Mouse (Mus musculus) kidney, postnatal 0 days (tissue): ENCODE results near the gene Eed. TPM values are rescaled to one million over a fixed set of nuclear protein-coding genes. Genes with fewer than 3 reads are reported as not detected.

Experiments used
- ATAC-seq: fragments of 200-750 bp; cut with Nextera tagmentation; replicated peaks from 2 replicates; pipeline ENCODE4 v1.8.0; 2017; ENCODE audit warnings: low read depth, moderate number of reproducible peaks, moderate TSS enrichment, moderate library complexity; ENCODE audit not compliant: low FRiP score
- DNase-seq: peaks from one replicate; pipeline ENCODE4 v3.0.0-alpha.2; 2016; ENCODE audit warnings: low spot score
- H3K27ac ChIP-seq: fragments of 300-500 bp; sonication (generic); 2 replicates; pipeline ENCODE4 v1.5.1; 2014; ENCODE audit warnings: mild to moderate bottlenecking
- H3K27me3 ChIP-seq: fragments of 300-500 bp; sonication (generic); 2 replicates; pipeline ENCODE4 v1.6.1; 2014; ENCODE audit warnings: low read length, mixed read lengths; ENCODE audit not compliant: insufficient read depth
- H3K36me3 ChIP-seq: fragments of 300-500 bp; sonication (generic); 2 replicates; pipeline ENCODE4 v1.6.1; 2014; ENCODE audit warnings: low read length, mixed read lengths; ENCODE audit not compliant: insufficient read depth
- H3K4me1 ChIP-seq: fragments of 300-500 bp; sonication (generic); replicated peaks from 2 replicates; pipeline ENCODE4 v1.6.1; 2014; ENCODE audit warnings: antibody characterized with exemption, low read length, mixed read lengths; ENCODE audit not compliant: insufficient read depth
- H3K4me2 ChIP-seq: fragments of 300-500 bp; sonication (generic); 2 replicates; pipeline ENCODE4 v1.6.1; 2014; ENCODE audit warnings: mild to moderate bottlenecking, low read length, moderate library complexity, mixed read lengths
- H3K4me3 ChIP-seq: fragments of 300-500 bp; sonication (generic); replicated peaks from 2 replicates; pipeline ENCODE4 v1.5.1; 2014; ENCODE audit warnings: low read depth, low read length
- H3K9ac ChIP-seq: fragments of 300-500 bp; sonication (generic); 2 replicates; pipeline ENCODE4 v1.6.1; 2014; ENCODE audit warnings: low read depth, low read length
- H3K9me3 ChIP-seq: fragments of 300-500 bp; sonication (generic); replicated peaks from 2 replicates; pipeline ENCODE4 v1.6.1; 2016; ENCODE audit warnings: low read length, inconsistent platforms, mixed read lengths
- CTCF ChIP-seq: IDR thresholded peaks from 2 replicates; pipeline ENCODE4 v1.5.1; 2016; ENCODE audit warnings: antibody characterized with exemption, low read depth, mild to moderate bottlenecking, moderate library complexity
- WGBS: fragments of 180-500 bp; shearing (Covaris S2); extraction: QIAGEN DNeasy Blood & Tissue Kit; methylation state at CpG from one replicate; pipeline ENCODE4 v1.1.7; 2014; 5-methylcytosine and 5-hydroxymethylcytosine counted together
- polyA plus RNA-seq: library from polyadenylated mRNA; unstranded; fragments of >200 nt; fragmentation: Nextera tagmentation; extraction: Ambion mirVana; gene quantifications from 2 replicates; pipeline ENCODE4 v1.2.1, GENCODE M21; 2015

Eed gene
- polyA plus RNA-seq, 1 experiment from 2014 or later = 54.3 TPM

GRCm38 (mm10) chr7:89967235-89967634 lies 13.5 kb downstream of the Eed start:
- H3K36me3 ChIP-seq = peaks cover 44% of the 10 kb centered on the region
- H3K4me2 ChIP-seq = no peak overlapping the region
- H3K9ac ChIP-seq = no peak overlapping the region
- no peak overlapping the region for H3K27ac ChIP-seq
- H3K27me3 ChIP-seq = no peaks in the 10 kb centered on the region
- TF ChIP-seq CTCF = no peak
- DNase-seq (no peak), ATAC-seq (no peak)
- H3K4me3 ChIP-seq = no peak overlapping the region
- no peaks in the 10 kb centered on the region for H3K9me3 ChIP-seq
- no peaks in the 10 kb centered on the region for H3K4me1 ChIP-seq
- 72% methylated on average over 2 of the region's 2 CpGs for WGBS

GRCm38 (mm10) chr7:89966771-89967170 lies 14.0 kb downstream of the Eed start:
- DNase-seq (no peak), ATAC-seq (no peak)
- Histone ChIP-seq H3K27me3 (no peaks in the 10 kb centered on the region), H3K4me1 (no peaks in the 10 kb centered on the region), H3K4me3 (no peak overlapping the region), H3K27ac (no peak overlapping the region), H3K36me3 (peaks cover 46% of the 10 kb centered on the region), H3K9me3 (no peaks in the 10 kb centered on the region), H3K4me2 (no peak overlapping the region), H3K9ac (no peak overlapping the region)
- no peak for TF ChIP-seq CTCF
- WGBS = 79% methylated on average over 1 of the region's 1 CpGs

GRCm38 (mm10) chr7:89963135-89963534 lies 17.6 kb downstream of the Eed start:
- no peaks in the 10 kb centered on the region for H3K27me3 ChIP-seq
- H3K4me2 ChIP-seq = no peak overlapping the region
- DNase-seq = no peak
- H3K9ac ChIP-seq = no peak overlapping the region
- no peak overlapping the region for H3K27ac ChIP-seq
- no peak for TF ChIP-seq CTCF
- peaks cover 45% of the 10 kb centered on the region for H3K36me3 ChIP-seq
- no peaks in the 10 kb centered on the region for H3K4me1 ChIP-seq
- no peak for ATAC-seq
- H3K9me3 ChIP-seq = no peaks in the 10 kb centered on the region
- H3K4me3 ChIP-seq = no peak overlapping the region

DNA sequence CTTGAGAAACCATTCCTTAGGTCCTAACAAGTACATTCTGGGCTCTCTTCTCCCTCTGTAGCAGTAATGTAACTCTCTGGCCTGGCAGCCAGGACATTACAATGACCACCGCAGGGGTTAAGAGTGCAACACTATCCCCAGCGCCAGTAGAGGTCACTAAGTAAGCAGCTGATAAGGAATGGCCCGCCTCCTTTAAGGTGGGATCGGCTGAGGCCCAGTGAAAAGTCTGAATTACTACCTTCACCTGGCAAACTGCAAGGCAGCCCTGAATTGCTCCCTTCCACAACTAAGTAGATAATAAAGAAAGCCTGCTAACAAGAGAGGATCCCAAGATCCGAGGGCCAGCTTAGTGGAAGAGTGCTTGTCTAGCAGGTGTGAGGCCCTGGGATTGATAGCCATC lies 23.5 kb downstream of the Eed start:
- 46% methylated on average over 5 of the region's 5 CpGs for WGBS
- ATAC-seq = no peak
- no peak for TF ChIP-seq CTCF

DNA sequence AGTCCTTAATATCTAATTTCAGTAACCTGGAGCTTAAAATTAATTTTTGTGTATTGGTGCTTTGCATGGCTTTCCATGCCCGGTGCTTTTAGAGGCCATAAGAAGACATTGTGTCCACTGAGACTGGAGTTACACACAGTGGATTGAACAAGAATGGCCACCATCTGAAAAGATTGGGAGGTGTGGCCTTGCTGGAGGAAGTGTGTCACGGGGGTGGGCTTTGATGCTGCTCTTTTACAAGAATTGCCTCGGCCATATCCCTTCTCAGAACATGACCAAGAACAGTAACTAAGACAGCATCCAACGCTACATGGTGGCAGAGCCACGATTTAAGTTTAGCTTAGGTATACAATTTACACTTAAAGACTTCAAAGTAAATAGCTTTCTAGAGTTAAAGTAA lies 26.5 kb downstream of the Eed start:
- no peak for DNase-seq
- Histone ChIP-seq H3K4me3 (no peak overlapping the region), H3K36me3 (peaks cover 13% of the 10 kb centered on the region; the same call in 1 of the 2 replicates), H3K9me3 (no peaks in the 10 kb centered on the region), H3K9ac (no peak overlapping the region), H3K27me3 (no peaks in the 10 kb centered on the region), H3K4me2 (no peak overlapping the region), H3K27ac (no peak overlapping the region), H3K4me1 (no peaks in the 10 kb centered on the region)
- 86% methylated on average over 5 of the region's 5 CpGs for WGBS
- TF ChIP-seq CTCF = no peak
- no peak for ATAC-seq

More for the DNA sequence above, 23.5 kb downstream of the Eed start:
- H3K27ac ChIP-seq = no peak overlapping the region
- no peaks in the 10 kb centered on the region for H3K9me3 ChIP-seq
- no peak overlapping the region for H3K4me2 ChIP-seq
- no peaks in the 10 kb centered on the region for H3K27me3 ChIP-seq
- peaks cover 27% of the 10 kb centered on the region; the same call in 1 of the 2 replicates for H3K36me3 ChIP-seq
- DNase-seq = no peak
- no peaks in the 10 kb centered on the region for H3K4me1 ChIP-seq
- no peak overlapping the region for H3K9ac ChIP-seq
- no peak overlapping the region for H3K4me3 ChIP-seq

- Histone ChIP-seq H3K4me3 (no peak overlapping the region), H3K4me1 (no peaks in the 10 kb centered on the region), H3K9me3 (no peaks in the 10 kb centered on the region), H3K27me3 (no peaks in the 10 kb centered on the region), H3K4me2 (no peak overlapping the region), H3K36me3 (no peaks in the 10 kb centered on the region), H3K9ac (no peak overlapping the region), H3K27ac (no peak overlapping the region)
- TF ChIP-seq CTCF = no peak
- DNase-seq (no peak), ATAC-seq (no peak)
- WGBS = 67% methylated on average over 4 of the region's 4 CpGs
These were observed 31.4 kb downstream of the Eed start for GRCm38 (mm10) chr7:89949403-89949802.

GRCm38 (mm10) chr7:89948026-89948425 lies 32.8 kb downstream of the Eed start:
- Histone ChIP-seq H3K36me3 (no peaks in the 10 kb centered on the region), H3K27me3 (no peaks in the 10 kb centered on the region), H3K9me3 (no peaks in the 10 kb centered on the region), H3K4me2 (no peak overlapping the region), H3K4me3 (no peak overlapping the region), H3K4me1 (no peaks in the 10 kb centered on the region), H3K27ac (no peak overlapping the region), H3K9ac (no peak overlapping the region)
- 70% methylated on average over 7 of the region's 7 CpGs for WGBS
- TF ChIP-seq CTCF = no peak
- DNase-seq = no peak
- no peak for ATAC-seq
